Comparison of ENCODE assay signal across 9 mouse cellular contexts in genomic region chr14:46702669-46703435, GRCm38 (mm10). TPM values are rescaled to one million over a fixed set of nuclear protein-coding genes. Genes with fewer than 3 reads are reported as not detected.
DNase-seq lines count a peak whose midpoint lies in the region; ATAC-seq and TF ChIP-seq lines count a peak whose summit lies in the region.
"Had no signal": no experiment of that assay in that cellular context is flagged by ENCODE, and none has a peak within 500 bp of the region (broad histone marks: within the 10 kb centered on the region; RNA-seq: fewer than 3 reads in every experiment).

No protein-coding gene starts in this region.

- WGBS in heart, embryonic 11.5 days (ENCODE audit: insufficient replicate concordance), result 31% methylated on average over 17 of the region's 17 CpGs

- peak; percentile 38 to 66 for DNase-seq in cerebellum, postnatal 14 days
- no peak for DNase-seq in cerebellum, adult 11 months
- DNase-seq in kidney, postnatal 14 days, result peak; percentile 56
- DNase-seq in lung, postnatal 4 days, result peak; percentile 48 to 72
- DNase-seq in right cerebral cortex, postnatal 4 days, result peak; percentile 54

- H3K4me3 ChIP-seq in E14TG2a.4 (replicated peaks; ENCODE audit: low read length), result 0 out of 2 replicates have a peak overlapping the region, but pooled peaks have one; percentile 4
- no peak overlapping the region for H3K4me3 ChIP-seq in heart, embryonic 11.5 days (ENCODE audit: low read depth, low read length)

- H3K4me1 ChIP-seq in E14TG2a.4 (replicated peaks; ENCODE audit: low read depth, low read length), result peaks cover 6% of the 10 kb centered on the region; the same call in 1 of the 2 replicates
- H3K4me1 ChIP-seq in heart, embryonic 11.5 days (ENCODE audit: control insufficient read depth, insufficient read depth, low read length), result peaks cover 6% of the 10 kb centered on the region; the same call in 1 of the 2 replicates

- no peaks in the 10 kb centered on the region for H3K9me3 ChIP-seq in E14TG2a.4 (ENCODE audit: low read length)
- H3K9me3 ChIP-seq in heart, embryonic 11.5 days (replicated peaks; ENCODE audit: control insufficient read depth, low read length), result no peaks in the 10 kb centered on the region

- H3K9ac ChIP-seq in heart, embryonic 11.5 days (ENCODE audit: low read depth, low read length), result no peak overlapping the region

- peak overlapping the region; percentile 33 for H3K4me2 ChIP-seq in heart, embryonic 11.5 days

- peaks cover 2% of the 10 kb centered on the region; the same call in 1 of the 2 replicates for H3K27me3 ChIP-seq in E14TG2a.4 (ENCODE audit: insufficient read depth, low read length)
- H3K27me3 ChIP-seq in heart, embryonic 11.5 days (ENCODE audit: control insufficient read depth, insufficient read depth, low read length), result no peaks in the 10 kb centered on the region

- H3K27ac ChIP-seq in heart, embryonic 11.5 days (ENCODE audit: low read depth, low read length), result no peak overlapping the region

- H3K36me3 ChIP-seq in E14TG2a.4 (ENCODE audit: insufficient read depth, low read length), result no peaks in the 10 kb centered on the region
- H3K36me3 ChIP-seq in heart, embryonic 11.5 days (ENCODE audit: control insufficient read depth, insufficient read depth, low read length), result no peaks in the 10 kb centered on the region

- peak; percentile 89 for ATAC-seq in common myeloid progenitor, adult 5-6 weeks (replicated peaks; ENCODE audit: low read depth, poor library complexity, severe bottlenecking)
- ATAC-seq in heart, embryonic 11.5 days (replicated peaks; ENCODE audit: insufficient number of reproducible peaks, low FRiP score, low TSS enrichment), result no peak; the same call in 1 of the 2 replicates

- TF ChIP-seq CTCF in E14TG2a.4 (conservative IDR thresholded peaks at IDR 0.05; ENCODE audit: low read length), result peak; percentile 65

RNA-seq across cellular contexts. Expression of gene Cdkn3, which starts 57.5 kb away (rescaled TPM):
- total RNA-seq in common myeloid progenitor, adult 5-6 weeks (2017), result 22.3 and 30.2 TPM in 2 replicates
- 45.4 and 59.4 TPM in 2 replicates for polyA plus RNA-seq in heart, embryonic 11.5 days (2014; fragmentation: Nextera tagmentation; extraction: Ambion mirVana)
- total RNA-seq: layer of hippocampus, postnatal 36 days had no signal
